Mouse (Mus musculus): Measurements from ENCODE around the gene Sprr2b.
"Not testable (repeated sequence)": the region's sequence is repeated elsewhere in the genome, so short reads cannot be mapped to it uniquely, and the experiment has no call there.

The Sprr2b gene

GRCm38 (mm10) chr3:92316320-92316719 is at the start of gene Sprr2b:
Sprr2b (plus strand) TSS chr3:92316620.
- DNase-seq (ENCODE audit: low spot score): no peak

DNA sequence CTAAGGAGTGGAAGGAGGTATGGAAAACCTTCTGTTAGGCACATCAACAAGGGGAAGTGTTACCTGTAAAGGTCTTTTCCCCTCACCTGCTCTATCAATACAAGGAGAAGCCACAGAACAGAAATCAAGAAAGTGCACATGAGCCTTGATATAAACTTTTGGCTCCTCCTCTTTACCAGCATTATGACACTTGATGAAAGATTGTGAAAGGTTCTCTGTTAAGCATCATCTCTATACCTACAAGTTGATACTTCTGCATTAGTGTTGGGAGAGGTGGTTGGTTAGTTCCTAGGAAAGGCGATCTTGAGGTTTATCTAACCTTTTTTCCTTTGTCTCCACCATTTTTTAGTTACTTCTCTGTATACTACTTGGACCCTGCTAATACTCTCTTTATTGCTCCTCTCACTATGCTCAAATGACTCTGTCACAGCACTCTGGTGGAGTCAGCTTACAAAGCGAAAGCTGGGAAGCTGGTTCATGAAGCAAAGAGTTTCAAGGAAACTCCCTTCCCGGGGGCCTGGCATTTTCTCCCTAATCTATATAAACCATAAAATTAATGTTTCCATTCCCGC is 44.9 kb upstream of the Sprr2b start:
- DNase-seq (ENCODE audit: low spot score): not testable (repeated sequence)

DNA sequence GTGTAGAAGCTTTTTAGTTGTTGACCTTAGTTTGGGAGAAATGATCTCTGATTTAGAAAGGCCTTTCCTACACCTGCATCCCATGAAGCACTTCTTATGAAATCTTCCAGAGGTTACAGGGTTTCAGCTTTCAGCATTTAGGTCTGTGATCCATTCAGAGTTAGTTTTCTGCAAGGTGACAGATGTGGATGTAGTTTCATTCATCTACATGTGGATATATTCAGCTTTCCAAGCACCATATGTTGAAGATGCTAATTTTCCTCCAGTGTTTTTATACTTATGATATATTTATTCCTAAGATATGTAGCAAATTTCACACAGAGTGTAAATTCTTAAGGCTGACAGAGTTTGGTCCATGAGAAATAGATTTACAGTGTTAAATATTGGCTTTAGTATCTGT is 42.9 kb upstream of the Sprr2b start:
- not testable (repeated sequence) for DNase-seq (ENCODE audit: low spot score)

DNA sequence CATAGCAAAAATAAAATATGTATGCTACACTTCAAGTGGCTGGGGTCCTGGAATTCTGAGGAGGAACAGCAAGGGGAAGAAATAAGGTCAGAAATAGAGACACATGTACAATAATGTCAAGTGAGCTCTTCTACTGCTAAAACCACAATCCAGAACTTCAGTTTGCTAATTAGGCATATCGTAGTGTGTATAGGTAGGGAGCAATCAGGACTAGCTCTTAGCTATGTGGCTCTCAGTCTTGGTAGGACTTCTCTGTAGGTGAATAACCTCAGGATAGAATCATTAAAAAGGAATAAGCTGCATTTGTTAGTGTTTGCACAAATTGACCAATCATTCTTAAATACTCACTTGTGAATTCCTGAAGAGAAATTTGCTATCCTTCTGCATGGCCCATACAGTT is 42.4 kb upstream of the Sprr2b start:
- DNase-seq (ENCODE audit: low spot score): not testable (repeated sequence)

- not testable (repeated sequence) for DNase-seq (ENCODE audit: low spot score)
Observed at GRCm38 (mm10) chr3:92279663-92280062, 36.8 kb upstream of the Sprr2b start.

DNA sequence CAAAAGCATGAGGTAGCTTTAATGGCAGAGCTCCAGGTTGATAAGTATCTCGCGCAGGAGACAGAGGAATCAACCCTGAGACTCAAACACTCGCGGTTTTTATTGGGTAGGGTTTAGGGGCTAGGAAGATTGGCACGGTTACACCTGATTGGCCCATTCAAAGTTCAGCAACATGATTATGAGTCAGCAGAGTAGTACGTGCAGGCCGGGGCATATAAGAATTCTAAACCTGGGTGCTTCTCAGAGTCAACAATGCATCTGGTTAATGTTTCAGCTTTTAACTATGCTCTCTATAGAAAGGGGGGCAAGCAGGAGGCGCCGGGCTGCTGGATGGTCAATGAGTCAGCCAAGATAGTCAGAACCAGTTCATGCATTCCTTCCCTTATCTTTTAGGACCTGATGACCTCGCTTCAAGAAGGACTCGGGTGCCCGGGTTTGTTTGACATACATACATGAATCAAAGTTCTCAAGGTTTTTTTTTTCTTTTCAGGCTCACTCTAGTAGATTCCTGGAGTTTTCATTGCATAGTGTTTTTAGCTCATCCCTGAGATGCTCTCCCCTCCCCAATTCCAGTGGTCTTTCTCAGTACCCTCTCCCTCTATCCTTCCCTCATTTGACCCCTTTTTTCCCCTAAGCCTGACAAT is 35.3 kb upstream of the Sprr2b start:
- DNase-seq (ENCODE audit: low spot score): not testable (repeated sequence)

GRCm38 (mm10) chr3:92285101-92285500 is 31.3 kb upstream of the Sprr2b start, which contains the start of gene Sprr2a3:
Sprr2a3 (plus strand) TSS chr3:92285417.
- DNase-seq (ENCODE audit: low spot score): not testable (repeated sequence)

GRCm38 (mm10) chr3:92288489-92288888 is 27.9 kb upstream of the Sprr2b start:
- DNase-seq (ENCODE audit: low spot score): not testable (repeated sequence)

DNA sequence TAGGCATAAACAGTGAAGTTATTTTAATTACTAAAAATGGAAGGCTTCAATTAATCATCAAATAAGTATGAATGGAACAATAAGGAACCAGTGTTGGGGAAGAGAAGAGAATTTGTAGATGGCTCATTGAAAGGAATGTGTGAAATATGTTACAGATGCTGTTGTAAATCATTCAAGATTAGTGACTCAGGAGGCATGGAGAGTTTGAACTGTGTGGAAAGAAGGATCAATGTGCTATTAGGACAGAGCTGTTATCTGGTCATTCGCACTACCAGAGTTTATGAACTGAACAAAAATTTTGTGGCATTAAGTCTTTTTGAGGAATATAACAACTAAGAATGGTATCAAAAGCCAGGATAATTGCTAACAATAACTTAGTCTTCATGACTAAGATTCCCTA is 9.0 kb upstream of the Sprr2b start:
- no peak for DNase-seq (ENCODE audit: low spot score)

- no peak for DNase-seq (ENCODE audit: low spot score)
Observed at GRCm38 (mm10) chr3:92317384-92317783, 964 bp downstream of the Sprr2b start.

DNA sequence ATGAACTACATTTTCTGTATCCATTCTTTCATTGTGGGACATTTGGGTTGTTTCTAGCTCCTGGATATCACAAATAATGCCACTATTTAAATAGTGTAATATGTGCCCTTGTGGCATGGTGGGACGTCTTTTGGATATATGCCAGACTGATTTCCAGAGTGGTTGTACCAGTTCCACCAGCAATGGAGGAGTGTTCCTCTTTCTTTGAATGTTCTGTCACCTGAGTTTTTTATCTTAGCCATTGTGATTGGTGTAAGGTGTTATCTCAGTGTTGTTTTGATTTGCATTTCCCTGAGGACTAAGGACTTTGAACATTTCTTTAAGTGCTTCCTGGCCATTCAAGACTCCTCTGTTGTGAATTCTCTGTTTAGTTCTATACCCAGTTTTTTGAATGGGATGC is 19.9 kb downstream of the Sprr2b start:
- DNase-seq (ENCODE audit: low spot score): no peak

- no peak for DNase-seq (ENCODE audit: low spot score)
Observed at GRCm38 (mm10) chr3:92338840-92339239, 22.4 kb downstream of the Sprr2b start, which contains the start of gene Sprr2d. Sprr2d (plus strand) TSS chr3:92339140.

GRCm38 (mm10) chr3:92351843-92352242 is 35.4 kb downstream of the Sprr2b start, which contains the start of gene Sprr2e:
Sprr2e (plus strand) TSS chr3:92352143.
- DNase-seq (ENCODE audit: low spot score): no peak

GRCm38 (mm10) chr3:92361619-92362018 is 45.2 kb downstream of the Sprr2b start:
- no peak for DNase-seq (ENCODE audit: low spot score)

- no peak for DNase-seq (ENCODE audit: low spot score)
Observed at GRCm38 (mm10) chr3:92364887-92365286, 48.5 kb downstream of the Sprr2b start, which contains the start of gene Sprr2f. Sprr2f (plus strand) TSS chr3:92365187.

Data from embryo, embryonic 10.5 days (tissue).